Mouse (Mus musculus): Measurements from ENCODE around the gene Agpat1.

Gene Agpat1

DNA sequence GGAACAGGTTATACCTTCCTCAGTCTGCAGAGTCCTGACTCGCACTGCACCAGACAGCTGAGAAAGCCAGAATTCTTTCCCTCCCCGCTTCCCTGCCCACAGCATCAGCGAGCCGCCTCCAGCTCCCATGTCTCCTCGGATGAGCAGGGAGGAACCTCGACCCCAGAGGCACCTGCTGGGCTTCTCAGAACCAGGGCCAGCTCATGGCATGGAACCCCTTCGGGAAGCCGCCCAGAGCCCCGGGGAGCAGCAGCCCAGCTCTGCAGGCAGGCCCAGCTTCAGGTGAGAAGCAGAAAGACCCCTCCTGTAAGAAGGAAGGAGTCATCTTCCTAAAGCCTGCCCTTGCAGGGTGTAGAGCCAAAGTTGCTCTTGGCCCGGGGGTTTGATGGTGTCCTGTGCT, 48.5 kb downstream of the Agpat1 start:
- no peak for DNase-seq (ENCODE audit: low spot score in 2 of 2)

DNA sequence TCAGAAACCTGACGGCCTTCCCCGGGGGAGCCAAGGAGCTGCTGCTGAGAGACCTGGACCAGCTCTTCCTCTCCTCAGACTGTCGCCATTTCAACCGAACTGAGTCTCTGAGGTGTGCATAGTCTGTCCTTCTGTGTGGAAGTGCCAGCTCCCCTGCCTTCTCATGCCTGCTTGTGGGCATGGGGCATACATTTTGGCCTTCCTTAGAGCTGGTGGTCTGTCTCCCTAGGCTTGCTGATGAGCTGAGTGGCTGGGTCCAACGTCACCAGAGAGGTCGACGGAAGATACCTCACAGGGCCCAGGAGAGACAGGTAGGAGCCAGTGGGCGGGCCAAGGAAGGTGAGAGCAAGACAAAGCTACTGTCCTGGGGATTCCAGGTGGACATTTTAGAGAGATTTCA, 48.9 kb downstream of the Agpat1 start:
- no peak for DNase-seq (ENCODE audit: low spot score in 2 of 2)

DNA sequence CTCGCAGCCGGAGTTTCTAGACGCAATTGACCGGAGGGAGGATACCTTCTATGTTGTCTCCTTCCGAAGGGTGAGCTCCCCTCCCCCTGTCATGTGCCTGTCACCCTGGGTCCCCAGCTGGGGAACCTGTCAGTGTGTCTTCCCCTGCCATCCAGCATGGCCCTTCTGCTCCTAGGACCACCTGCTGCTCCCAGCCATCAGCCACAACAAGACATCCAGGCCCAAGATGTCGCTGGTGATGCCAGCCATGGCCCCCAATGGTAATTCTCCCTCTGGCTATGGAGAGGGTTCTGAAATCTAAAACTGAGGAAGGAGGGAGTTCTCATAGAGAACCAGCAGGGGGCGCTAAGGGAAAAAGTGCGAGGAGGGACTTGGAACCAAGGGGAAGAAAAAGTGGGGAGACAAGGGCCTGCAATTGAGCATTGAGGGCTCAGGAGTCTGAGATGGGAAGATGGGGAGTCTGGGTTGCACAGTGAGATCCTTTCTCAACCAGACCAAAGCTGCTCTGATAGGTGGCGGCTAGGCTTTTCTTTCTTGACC, 49.8 kb downstream of the Agpat1 start:
- DNase-seq (ENCODE audit: low spot score in 2 of 2), result no peak

DNA sequence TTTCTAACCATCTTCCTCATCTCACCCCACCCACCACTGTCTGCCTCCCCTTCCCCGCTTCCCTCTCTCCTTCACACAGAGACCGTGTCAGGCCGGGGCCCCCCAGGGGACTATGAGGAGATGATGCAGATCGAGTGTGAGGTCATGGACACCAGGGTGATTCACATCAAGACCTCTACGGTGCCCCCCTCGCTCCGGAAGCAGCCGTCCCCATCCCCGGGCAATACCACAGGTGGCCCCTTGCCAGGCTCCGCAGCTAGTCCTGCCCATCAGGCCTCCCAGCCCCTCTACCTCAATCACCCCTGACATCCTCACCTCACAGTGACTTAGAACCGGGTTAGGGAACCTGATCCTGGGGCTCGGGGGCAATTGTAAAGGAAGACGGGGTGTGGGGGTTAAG, 50.3 kb downstream of the Agpat1 start:
- DNase-seq (ENCODE audit: low spot score in 2 of 2), result no peak

DNA sequence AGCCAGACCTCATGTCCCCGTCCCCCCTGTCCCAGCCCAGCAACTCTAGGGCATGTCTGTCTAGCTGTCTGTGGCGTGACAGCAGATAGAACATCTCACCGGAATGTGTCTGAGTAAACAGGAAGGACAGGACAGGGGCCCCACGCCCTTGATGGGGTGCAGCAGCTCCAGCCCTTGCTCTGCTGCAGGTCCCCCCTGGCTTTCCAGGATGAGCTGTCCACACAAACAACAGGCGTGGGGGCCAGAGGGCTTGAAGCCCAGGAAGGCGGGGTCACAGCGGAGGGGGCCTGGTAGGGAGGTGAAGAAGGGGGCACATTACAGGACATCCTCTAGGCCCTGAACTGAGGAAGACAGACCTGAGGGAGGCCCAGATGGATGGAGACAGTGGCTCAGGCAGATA, 51.1 kb downstream of the Agpat1 start:
- DNase-seq (ENCODE audit: low spot score in 2 of 2), result no peak

DNA sequence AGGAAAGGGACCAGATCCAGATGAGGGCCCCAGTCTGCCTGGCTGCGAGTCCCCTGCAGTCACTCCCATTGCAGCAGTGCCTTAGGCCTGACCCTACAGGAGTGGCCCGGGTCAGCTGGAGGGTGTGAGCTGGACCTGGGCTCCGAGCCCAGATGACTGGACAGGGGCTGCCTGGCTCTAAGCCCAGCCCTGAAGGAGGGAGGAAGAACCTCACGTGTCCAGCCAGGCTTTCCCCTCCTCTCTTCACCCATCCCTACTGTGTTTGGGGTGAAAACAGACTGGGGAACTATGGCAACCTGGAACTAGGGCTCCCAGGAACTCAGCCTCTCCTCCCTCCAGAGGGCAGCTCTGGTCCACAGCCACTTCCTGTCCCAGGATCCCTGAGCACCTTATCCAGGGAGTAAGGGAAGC, 51.5 kb downstream of the Agpat1 start:
- no peak for DNase-seq (ENCODE audit: low spot score in 2 of 2)

DNA sequence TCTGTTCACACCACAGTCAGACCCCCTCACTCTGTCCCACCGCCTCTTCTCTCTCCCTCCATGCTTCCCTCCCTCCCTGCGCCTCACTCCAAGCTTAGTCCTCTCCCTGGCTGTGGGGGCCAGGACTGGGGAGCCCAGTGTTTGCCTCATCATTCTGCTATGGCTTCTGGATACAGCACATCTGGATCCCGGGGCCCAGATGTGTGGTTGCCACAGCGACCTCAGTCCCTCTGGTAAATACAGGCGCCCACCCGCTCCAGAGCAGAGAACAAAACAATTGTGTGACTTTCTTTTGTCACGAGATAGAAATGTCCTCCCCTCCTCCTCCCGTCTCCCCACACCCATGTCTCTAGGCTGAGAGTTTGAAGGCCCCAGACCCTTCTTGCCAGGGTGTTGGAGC, 52.6 kb downstream of the Agpat1 start:
- DNase-seq (ENCODE audit: low spot score in 2 of 2), result no peak

DNA sequence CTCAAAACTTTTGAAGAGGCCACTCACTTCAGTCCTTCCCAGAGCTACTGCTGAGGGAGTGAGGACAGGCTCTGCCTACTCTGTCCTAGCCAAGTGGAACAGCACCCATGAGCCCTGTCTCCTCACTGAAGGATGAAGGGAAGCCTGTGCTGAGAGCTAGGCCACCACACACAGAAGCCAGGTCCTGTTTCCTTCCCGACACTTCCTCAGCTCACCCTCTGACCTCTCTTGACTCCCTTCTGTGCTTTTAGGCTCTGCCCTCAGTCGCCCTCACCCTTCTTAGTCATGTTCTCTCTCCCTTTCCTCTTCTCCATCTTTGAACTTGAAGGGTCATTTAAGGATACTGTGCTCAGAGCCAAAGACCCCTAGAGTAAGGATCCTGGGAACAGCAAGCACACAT, 53.2 kb downstream of the Agpat1 start:
- no peak for DNase-seq (ENCODE audit: low spot score in 2 of 2)

DNA sequence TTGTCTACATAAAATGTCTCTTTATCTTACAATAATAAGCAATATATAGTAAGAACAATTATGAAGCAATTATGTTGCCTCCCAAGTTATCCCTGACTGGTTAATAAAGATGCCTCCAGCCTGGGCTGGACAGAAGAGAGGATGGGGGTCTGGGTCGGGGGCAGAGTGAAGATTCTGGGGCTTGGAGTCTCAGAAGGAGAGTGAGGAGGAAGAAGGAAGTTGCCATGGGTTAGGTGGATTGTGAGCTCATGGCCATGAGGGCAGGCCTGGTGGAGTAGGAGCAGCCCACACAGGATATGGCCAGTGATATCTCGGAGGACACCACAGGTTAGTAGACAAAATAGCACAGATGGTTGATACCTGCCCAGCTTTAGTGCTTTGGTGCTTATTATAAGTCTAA, 54.1 kb downstream of the Agpat1 start:
- DNase-seq (ENCODE audit: low spot score in 2 of 2), result no peak

DNA sequence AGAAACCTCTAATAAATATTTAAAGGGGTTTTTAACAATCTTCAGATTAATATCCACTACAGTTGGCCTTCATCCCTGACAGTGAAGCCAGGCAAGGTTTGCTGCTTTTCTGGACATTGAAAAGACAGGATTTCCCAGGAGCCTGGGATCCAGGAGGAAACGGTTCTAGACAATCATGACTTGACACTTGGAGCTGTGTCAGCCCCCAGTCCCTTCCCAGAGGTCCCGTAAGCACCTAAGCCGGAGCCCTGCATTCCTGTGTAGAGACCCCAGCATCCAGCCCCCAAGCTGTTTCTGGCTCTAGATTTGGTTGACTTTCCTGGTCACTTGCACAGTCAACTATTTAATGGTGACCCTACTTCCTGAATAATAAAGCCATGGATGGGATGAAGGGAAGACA, 54.5 kb downstream of the Agpat1 start:
- DNase-seq (ENCODE audit: low spot score in 2 of 2), result no peak

DNA sequence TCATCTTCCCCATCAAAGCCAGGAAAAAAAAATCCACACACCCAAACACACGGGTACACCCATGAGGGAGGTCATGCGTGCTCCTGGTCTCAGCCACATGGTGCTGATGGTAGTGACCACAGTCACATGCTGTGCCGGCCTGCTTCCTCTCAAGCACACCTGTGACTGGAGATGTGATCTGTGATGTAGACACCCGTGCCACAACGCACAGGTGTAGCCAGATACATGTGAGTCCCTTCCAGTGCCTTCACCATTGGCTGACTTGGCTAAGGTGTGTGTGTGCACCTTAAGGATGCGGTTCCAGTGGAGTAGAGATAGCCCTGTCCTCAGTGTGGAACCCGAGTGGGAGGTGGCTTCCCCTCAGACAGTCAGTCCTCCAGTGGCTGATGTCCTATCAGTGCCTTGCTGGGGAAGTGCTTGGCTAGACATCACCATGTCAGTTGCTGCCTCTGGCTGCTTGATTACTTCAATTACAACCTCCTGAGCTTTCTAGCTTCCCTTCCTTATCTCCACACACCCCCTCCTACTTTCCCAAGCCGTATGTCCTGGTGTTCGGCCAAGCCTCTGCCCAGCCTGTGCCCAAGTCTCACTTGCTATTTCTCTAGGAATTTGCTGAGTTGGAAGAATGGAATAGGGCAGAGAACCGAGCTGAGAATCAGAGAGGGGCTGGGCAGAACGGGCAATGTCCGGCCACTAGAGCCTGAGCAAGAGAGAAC, 55.3 kb downstream of the Agpat1 start:
- DNase-seq (ENCODE audit: low spot score in 2 of 2), result no peak

DNA sequence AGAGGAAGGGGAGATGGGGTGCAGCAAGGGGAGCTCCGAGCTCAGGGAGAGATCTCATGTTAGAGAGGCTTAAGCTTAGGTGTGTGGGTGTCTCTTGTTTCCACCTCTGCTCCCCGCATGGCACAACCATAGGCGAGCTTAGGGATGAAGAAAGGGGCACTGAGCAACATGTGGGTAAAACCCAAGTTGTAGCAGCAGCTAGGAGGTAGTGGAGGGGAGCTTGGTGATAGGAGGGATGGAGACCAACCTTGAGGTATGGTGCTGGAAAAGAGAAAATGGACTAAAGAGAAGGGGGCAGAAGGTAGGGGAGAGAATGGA, 55.8 kb downstream of the Agpat1 start:
- DNase-seq (ENCODE audit: low spot score in 2 of 2), result no peak

DNA sequence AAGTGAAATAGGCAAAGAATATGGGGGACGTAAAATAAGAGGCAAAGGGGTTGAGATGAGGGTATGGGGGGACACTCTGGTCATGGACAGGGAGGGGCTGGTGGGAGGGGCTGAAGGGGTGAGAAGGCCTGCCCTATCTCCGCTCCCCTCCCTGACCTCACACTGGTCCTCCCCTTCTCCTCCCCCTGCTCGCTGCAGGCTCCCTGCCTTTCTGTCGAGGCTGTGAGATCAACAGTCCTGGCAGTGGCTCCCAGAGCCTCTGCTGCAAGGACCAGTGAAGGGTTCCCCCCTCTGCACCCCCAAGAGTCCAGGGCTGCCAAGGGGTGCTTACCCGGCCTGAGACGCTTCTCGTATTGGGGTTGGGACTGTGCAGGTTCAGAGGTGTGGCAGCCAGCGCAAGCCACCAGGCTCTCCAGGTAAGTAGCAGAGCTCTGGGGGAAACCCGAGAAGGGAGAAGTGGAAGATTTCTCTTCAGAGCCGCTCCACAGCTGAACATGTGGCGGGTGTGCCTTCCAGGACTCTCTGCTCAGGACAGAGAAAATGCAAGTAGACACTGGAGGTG, 56.3 kb downstream of the Agpat1 start:
- DNase-seq (ENCODE audit: low spot score in 2 of 2), result no peak

DNA sequence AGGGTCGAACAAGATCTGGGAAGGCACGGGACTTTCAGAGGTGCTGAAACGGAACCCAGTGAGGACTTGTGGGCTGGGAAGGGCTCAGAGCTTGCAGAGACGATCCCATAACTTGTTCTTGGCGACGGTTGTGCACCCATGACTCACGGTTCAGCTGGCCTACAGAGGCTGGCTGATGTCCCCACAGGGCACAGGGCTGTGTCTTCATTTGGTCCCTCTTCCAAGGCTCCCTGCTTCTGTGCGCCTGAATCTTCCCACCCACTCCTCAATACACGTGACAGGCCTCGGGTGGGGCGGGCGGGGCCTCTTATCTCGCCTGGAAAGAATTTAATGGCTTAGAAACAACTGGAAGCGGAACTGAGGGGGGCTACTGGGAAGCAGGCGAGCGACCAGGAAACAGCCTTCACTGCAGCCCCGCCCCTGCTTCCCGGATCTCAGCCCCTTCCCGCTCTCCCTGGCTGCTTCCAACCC, 57.1 kb downstream of the Agpat1 start:
- DNase-seq (ENCODE audit: low spot score in 2 of 2), result no peak

DNA sequence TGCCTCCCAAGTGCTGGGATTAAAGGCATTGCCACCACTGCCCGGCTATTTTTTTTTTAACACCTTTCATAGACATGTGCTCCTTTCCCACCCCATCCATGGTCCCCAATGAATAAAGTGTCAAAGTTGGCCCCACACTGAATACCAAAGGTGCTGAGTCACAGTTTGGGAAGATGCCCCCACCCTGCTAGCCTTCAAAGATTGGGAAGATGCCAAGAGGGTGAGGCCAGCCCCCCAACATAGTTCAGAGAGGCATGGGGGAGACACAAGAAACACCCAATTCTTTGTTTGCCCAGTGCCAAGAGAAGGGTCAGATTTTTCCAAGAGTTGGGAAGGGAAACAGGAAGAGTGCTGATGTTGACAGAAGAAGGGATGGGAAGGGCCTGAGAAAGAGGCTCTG, 58.4 kb downstream of the Agpat1 start:
- no peak for DNase-seq (ENCODE audit: low spot score in 2 of 2)

DNA sequence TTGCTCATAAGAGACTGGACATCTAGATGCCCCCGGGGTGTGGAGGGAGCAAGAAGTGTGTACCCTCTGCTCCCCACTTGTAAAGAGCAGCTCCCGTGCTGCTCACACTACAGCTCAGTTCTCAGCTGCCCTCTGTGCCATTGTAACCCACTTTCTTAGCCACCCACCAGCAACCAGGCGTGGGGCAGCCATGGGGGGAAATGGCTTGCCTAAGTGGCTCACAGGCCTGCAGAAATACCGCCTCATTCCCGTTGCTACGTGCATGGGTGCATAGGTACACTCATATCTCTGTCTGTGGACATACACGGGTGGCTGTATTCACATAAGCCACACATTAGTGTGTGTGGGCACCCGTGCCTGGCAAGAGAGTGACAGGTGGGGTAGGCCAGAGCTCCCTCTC, 58.9 kb downstream of the Agpat1 start:
- no peak for DNase-seq (ENCODE audit: low spot score in 2 of 2)

Measured in frontal cortex, postnatal 36 days (tissue).